Mouse (Mus musculus) ES-Bruce4 (cell line): ENCODE measurements around the gene Atp2b2. TPM values are rescaled to one million over a fixed set of nuclear protein-coding genes. Genes with fewer than 3 reads are reported as not detected.

Source experiments
- H3K27ac ChIP-seq: 2 replicates; pipeline ENCODE4 v1.5.1; 2012; ENCODE audit warnings: low read length, inconsistent platforms; ENCODE audit not compliant: insufficient read depth
- H3K27me3 ChIP-seq: 2 replicates; pipeline ENCODE4 v1.6.1; 2012; ENCODE audit warnings: mild to moderate bottlenecking, low read length, inconsistent platforms; ENCODE audit not compliant: control insufficient read depth, poor library complexity, insufficient read depth, severe bottlenecking
- H3K36me3 ChIP-seq: 2 replicates; pipeline ENCODE4 v1.6.1; 2012; ENCODE audit warnings: inconsistent platforms, mild to moderate bottlenecking, low read length, moderate library complexity; ENCODE audit not compliant: control insufficient read depth, poor library complexity, insufficient read depth, severe bottlenecking
- H3K4me1 ChIP-seq: one replicate; pipeline ENCODE4 v1.8.1; 2011; ENCODE audit warnings: low read length; ENCODE audit not compliant: control insufficient read depth, insufficient read depth
- H3K4me3 ChIP-seq: 2 replicates; pipeline ENCODE4 v1.5.1; 2011; ENCODE audit warnings: low read depth, mild to moderate bottlenecking, low read length
- H3K9ac ChIP-seq: 2 replicates; pipeline ENCODE4 v1.6.1; 2012; ENCODE audit warnings: low read depth, mild to moderate bottlenecking, inconsistent platforms; ENCODE audit not compliant: poor library complexity, severe bottlenecking
- H3K9me3 ChIP-seq: replicated peaks from 2 replicates; pipeline ENCODE4 v1.6.1; 2012; ENCODE audit warnings: mild to moderate bottlenecking, low read length, inconsistent platforms; ENCODE audit not compliant: control insufficient read depth, poor library complexity, insufficient read depth, severe bottlenecking
- CTCF ChIP-seq: IDR thresholded peaks from one replicate; pipeline ENCODE4 v1.8.1; 2011; ENCODE audit warnings: low read depth, low read length
- EP300 ChIP-seq: IDR thresholded peaks from 2 replicates; pipeline ENCODE4 v1.6.1; 2011; ENCODE audit warnings: low read depth, low read length; ENCODE audit not compliant: insufficient read depth
- POLR2A ChIP-seq: IDR thresholded peaks from one replicate; pipeline ENCODE4 v1.8.1; 2011; ENCODE audit warnings: low read length; ENCODE audit not compliant: insufficient read depth
- polyA plus RNA-seq: library from polyadenylated mRNA; stranded (reverse); fragments of >200 nt; gene quantifications from 2 replicates; pipeline ENCODE4 v1.2.4, GENCODE M21; 2011; ENCODE audit warnings: low read depth; ENCODE audit not compliant: missing spikeins, insufficient read depth, insufficient read length

Gene Atp2b2
- polyA plus RNA-seq, 1 experiment: 0.42 TPM

GRCm38 (mm10) chr6:113778229-113778753 lies 264.1 kb downstream of the Atp2b2 start:
- no peak overlapping the region for H3K4me3 ChIP-seq
- H3K9me3 ChIP-seq: no peaks in the 10 kb centered on the region
- no peaks in the 10 kb centered on the region for H3K4me1 ChIP-seq
- H3K9ac ChIP-seq: no peak overlapping the region
- no peaks in the 10 kb centered on the region for H3K27me3 ChIP-seq
- TF ChIP-seq EP300 (no peak), POLR2A (no peak), CTCF (no peak)
- H3K27ac ChIP-seq: no peak overlapping the region
- H3K36me3 ChIP-seq: no peaks in the 10 kb centered on the region

GRCm38 (mm10) chr6:113768804-113769203 lies 273.6 kb downstream of the Atp2b2 start:
- no peak for TF ChIP-seq POLR2A
- TF ChIP-seq EP300: no peak
- no peak for TF ChIP-seq CTCF
- Histone ChIP-seq H3K27ac (no peak overlapping the region), H3K9me3 (no peaks in the 10 kb centered on the region), H3K4me3 (no peak overlapping the region), H3K36me3 (no peaks in the 10 kb centered on the region), H3K9ac (no peak overlapping the region), H3K27me3 (no peaks in the 10 kb centered on the region), H3K4me1 (no peaks in the 10 kb centered on the region)

- Histone ChIP-seq H3K9me3 (no peaks in the 10 kb centered on the region), H3K27ac (no peak overlapping the region), H3K9ac (no peak overlapping the region), H3K4me3 (no peak overlapping the region), H3K36me3 (no peaks in the 10 kb centered on the region), H3K4me1 (no peaks in the 10 kb centered on the region), H3K27me3 (no peaks in the 10 kb centered on the region)
- peak; percentile 90 for TF ChIP-seq CTCF
- no peak for TF ChIP-seq POLR2A
- no peak for TF ChIP-seq EP300
Measured at GRCm38 (mm10) chr6:113761644-113762043, 280.8 kb downstream of the Atp2b2 start.

DNA sequence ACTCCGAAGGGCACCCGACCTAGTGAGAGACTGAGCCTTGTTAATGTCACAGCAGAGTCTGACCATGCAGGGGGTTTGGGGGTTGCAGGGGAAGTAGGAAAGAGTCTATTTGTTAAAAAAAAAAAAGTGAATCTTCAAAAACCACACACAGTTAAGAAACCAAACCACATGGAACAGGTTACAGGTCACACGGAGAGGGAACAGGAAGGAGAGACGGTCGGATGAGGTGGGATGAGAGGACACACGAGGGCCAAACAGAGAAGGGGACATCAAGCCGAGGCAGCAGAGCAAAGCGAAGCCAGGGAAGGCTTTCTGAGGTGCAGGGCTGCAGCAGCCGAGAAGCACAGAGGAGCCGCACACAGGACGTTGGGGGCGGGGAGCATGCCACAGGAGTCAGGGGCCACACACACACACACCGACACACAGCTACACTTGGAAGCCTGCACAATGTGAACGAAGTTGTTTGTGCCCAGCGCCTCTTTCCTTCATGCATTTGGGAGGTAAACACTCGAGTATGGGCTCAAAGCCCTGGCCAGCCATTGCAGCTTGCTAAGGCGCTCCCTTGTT lies 293.2 kb downstream of the Atp2b2 start:
- no peaks in the 10 kb centered on the region for H3K9me3 ChIP-seq
- H3K27ac ChIP-seq: no peak overlapping the region
- no peaks in the 10 kb centered on the region for H3K4me1 ChIP-seq
- no peak for TF ChIP-seq POLR2A
- no peak for TF ChIP-seq EP300
- TF ChIP-seq CTCF: no peak
- no peak overlapping the region for H3K4me3 ChIP-seq
- no peaks in the 10 kb centered on the region for H3K27me3 ChIP-seq
- H3K36me3 ChIP-seq: no peaks in the 10 kb centered on the region
- H3K9ac ChIP-seq: no peak overlapping the region

DNA sequence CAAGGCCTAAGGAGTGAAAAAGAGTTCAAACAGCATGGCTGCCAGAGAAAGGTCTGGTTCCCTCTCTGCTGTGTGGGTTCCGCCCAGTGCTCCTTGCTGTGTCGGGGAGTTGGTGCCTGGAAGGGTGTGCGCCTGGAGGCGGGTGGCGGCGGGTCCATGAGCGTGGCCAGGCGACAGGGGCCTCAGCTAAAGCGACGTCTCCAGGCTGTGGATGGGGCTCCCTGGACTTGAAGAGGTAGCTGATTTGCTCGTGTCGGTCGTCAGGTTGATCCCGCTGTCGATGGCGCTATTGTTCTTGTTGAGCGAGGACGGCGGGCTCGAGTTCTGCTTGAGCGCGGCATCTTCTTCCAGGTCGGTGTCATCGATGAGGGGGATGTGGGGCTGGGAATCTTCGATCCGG lies 294.1 kb downstream of the Atp2b2 start:
- Histone ChIP-seq H3K4me3 (peak overlapping the region; percentile 45), H3K27me3 (no peaks in the 10 kb centered on the region), H3K9ac (peak overlapping the region; percentile 52; the same call in 1 of the 2 replicates)

DNA sequence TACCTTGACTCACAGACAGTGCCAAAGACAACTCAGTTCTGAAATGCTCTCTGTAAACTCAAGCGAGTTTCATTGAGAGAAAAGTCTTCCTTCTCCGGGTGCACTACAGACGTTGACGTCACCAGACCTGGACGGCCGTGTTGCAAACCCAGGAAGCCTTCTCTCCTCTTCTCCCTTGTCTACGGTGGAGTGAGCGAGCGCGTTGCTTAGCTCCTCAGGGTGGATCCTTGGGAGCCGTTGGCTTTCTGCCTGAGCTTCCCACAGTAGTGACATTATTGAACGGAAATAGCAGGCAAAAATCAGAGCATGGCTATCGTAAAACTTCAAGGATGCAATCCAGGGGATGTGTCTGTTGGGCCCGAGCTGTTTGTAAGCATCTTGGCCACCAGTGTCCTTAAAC lies 295.1 kb downstream of the Atp2b2 start:
- Histone ChIP-seq H3K4me3 (no peak overlapping the region), H3K36me3 (no peaks in the 10 kb centered on the region), H3K27me3 (no peaks in the 10 kb centered on the region), H3K9me3 (no peaks in the 10 kb centered on the region), H3K4me1 (no peaks in the 10 kb centered on the region), H3K27ac (no peak overlapping the region), H3K9ac (no peak overlapping the region)
- no peak for TF ChIP-seq POLR2A
- no peak for TF ChIP-seq CTCF
- TF ChIP-seq EP300: no peak

More for the DNA sequence above, 294.1 kb downstream of the Atp2b2 start:
- Histone ChIP-seq H3K27ac (no peak overlapping the region), H3K36me3 (no peaks in the 10 kb centered on the region), H3K4me1 (no peaks in the 10 kb centered on the region), H3K9me3 (no peaks in the 10 kb centered on the region)
- TF ChIP-seq CTCF (no peak), POLR2A (no peak), EP300 (no peak)
